Mouse (Mus musculus) midbrain, embryonic 16.5 days (tissue): ENCODE results near the gene Tinf2. TPM values are rescaled to one million over a fixed set of nuclear protein-coding genes. Genes with fewer than 3 reads are reported as not detected.

Source experiments
- ATAC-seq: fragments of 200-750 bp; cut with Nextera tagmentation; 2 replicates; pipeline ENCODE4 v1.8.0; 2017; ENCODE audit warnings: moderate TSS enrichment
- H3K27ac ChIP-seq: fragments of 300-500 bp; sonication (generic); 2 replicates; pipeline ENCODE4 v1.5.1; 2014; ENCODE audit warnings: mild to moderate bottlenecking, low read length, mixed read lengths
- H3K27me3 ChIP-seq: fragments of 300-500 bp; sonication (generic); 2 replicates; pipeline ENCODE4 v1.6.1; 2014; ENCODE audit warnings: low read depth, low read length, mixed read lengths; ENCODE audit not compliant: control insufficient read depth, insufficient read depth
- H3K36me3 ChIP-seq: fragments of 300-500 bp; sonication (generic); 2 replicates; pipeline ENCODE4 v1.6.1; 2014; ENCODE audit warnings: mild to moderate bottlenecking, low read length, moderate library complexity, mixed read lengths; ENCODE audit not compliant: control insufficient read depth, insufficient read depth
- H3K4me1 ChIP-seq: fragments of 300-500 bp; sonication (generic); 2 replicates; pipeline ENCODE4 v1.6.1; 2014; ENCODE audit warnings: mild to moderate bottlenecking, low read length, mixed read lengths; ENCODE audit not compliant: control insufficient read depth, insufficient read depth
- H3K4me2 ChIP-seq: fragments of 300-500 bp; sonication (generic); 2 replicates; pipeline ENCODE4 v1.6.1; 2014; ENCODE audit warnings: mild to moderate bottlenecking, low read length, mixed read lengths
- H3K4me3 ChIP-seq: fragments of 300-500 bp; sonication (generic); 2 replicates; pipeline ENCODE4 v1.5.1; 2014; ENCODE audit warnings: low read depth, mild to moderate bottlenecking, low read length, moderate library complexity, mixed read lengths
- H3K9ac ChIP-seq: fragments of 300-500 bp; sonication (generic); 2 replicates; pipeline ENCODE4 v1.6.1; 2014; ENCODE audit warnings: low read depth, low read length, mixed read lengths
- H3K9me3 ChIP-seq: fragments of 300-500 bp; sonication (generic); replicated peaks from 2 replicates; pipeline ENCODE4 v1.6.1; 2014; ENCODE audit warnings: mild to moderate bottlenecking, low read length, mixed read lengths; ENCODE audit not compliant: control insufficient read depth, poor library complexity, severe bottlenecking
- WGBS: fragments of 180-500 bp; shearing (Covaris S2); extraction: QIAGEN DNeasy Blood & Tissue Kit; methylation state at CpG from one replicate; pipeline ENCODE4 v1.1.7; 2014; 5-methylcytosine and 5-hydroxymethylcytosine counted together
- polyA plus RNA-seq: library from polyadenylated mRNA; unstranded; fragments of >200 nt; fragmentation: Nextera tagmentation; extraction: Ambion mirVana; gene quantifications from 2 replicates; pipeline ENCODE4 v1.2.1, GENCODE M21; 2015

Tinf2 gene
- polyA plus RNA-seq, result 22.5 and 25.8 TPM in 2 replicates

DNA sequence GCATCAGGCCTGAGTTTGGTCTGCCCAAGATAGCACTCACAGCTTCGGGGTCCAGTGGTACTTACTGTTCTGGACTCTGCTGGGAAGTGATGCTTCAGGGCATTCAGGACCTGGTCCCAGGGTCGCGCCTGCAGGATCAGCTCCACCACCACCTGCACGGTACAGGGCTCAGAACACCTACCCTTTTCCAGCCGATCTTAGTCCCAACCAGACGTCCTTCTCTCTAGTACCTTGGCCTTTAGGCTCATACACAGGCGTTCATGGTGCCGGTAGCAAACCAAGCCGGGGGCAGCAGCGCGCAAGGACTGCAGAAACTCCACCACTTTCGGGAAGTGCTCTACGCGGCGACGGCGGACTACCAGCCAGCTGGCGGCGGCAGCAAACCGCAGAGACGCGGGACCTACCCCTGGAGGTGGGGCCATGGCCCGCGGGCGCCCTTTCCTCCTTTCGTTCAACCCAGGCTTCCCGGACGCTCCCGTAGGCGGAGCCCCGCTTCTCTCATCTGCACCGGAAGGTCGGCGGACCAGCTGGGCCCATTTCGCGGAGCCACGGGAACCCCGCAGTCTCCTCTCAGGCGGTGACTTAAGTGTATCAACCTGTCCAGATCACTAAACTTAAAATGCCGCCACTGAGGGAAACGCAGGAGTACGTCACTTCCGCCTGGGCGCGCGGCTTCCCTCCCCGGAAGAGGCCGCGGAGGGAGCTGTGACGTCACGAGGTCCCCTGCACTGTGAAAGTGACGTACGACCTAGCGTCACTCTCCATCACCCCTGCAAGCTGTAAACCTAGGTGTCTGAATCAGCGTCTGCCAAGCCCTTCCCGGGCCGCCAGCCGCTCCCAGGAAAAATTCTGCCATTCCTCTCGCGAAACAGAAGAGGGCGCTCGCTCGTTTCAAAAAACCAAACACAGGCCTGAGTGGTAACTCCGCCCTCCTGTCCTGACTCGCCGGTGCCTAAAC, at the start of gene Tinf2:
Gene Tinf2, minus strand, starts transcription at position 661 of the 958 bp plus-strand sequence.
- peak within 1 kb of the TSS; percentile 96 for H3K4me2 ChIP-seq
- WGBS, result under 1% methylated on average over 66 of the region's 66 CpGs
- peaks cover 10% of the 10 kb centered on the region for H3K4me1 ChIP-seq

GRCm38 (mm10) chr14:55730531-55731032, 49.0 kb upstream of the Tinf2 start:
- no peak overlapping the region for H3K4me3 ChIP-seq
- H3K9ac ChIP-seq, result no peak overlapping the region
- no peaks in the 10 kb centered on the region for H3K27me3 ChIP-seq
- no peaks in the 10 kb centered on the region for H3K36me3 ChIP-seq
- no peaks in the 10 kb centered on the region for H3K9me3 ChIP-seq
- WGBS, result 73% methylated on average over 7 of the region's 7 CpGs
- no peak overlapping the region for H3K4me2 ChIP-seq
- no peak overlapping the region for H3K27ac ChIP-seq
- peak; percentile 73 for ATAC-seq
- H3K4me1 ChIP-seq, result no peaks in the 10 kb centered on the region

More for the DNA sequence above, at the start of gene Tinf2:
- Histone ChIP-seq H3K36me3 (peaks cover 9% of the 10 kb centered on the region), H3K27ac (peak within 1 kb of the TSS; percentile 75), H3K4me3 (peak within 1 kb of the TSS; percentile 73), H3K27me3 (no peaks in the 10 kb centered on the region), H3K9ac (peak within 1 kb of the TSS; percentile 74), H3K9me3 (no peaks in the 10 kb centered on the region)
- peak; percentile 98 for ATAC-seq

DNA sequence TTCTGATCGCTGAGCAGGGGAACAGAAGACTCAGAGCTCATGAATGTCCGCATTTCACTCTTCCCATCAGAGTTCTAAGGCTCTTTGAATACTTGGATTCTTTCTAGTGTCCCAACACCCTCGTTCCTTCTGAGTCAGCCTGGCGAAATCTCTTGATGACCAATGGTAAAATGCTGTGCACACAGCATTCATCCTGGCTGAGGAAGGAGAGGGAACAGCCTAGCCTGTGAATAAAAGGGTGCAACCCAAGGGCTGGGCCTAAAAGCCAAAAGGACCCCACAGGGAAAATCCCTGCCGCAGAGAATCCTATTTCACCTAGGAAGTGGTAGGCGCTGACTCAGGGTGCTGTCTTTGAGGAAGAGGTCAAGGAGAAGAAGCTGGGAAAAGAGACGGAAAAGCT, 48.5 kb upstream of the Tinf2 start:
- Histone ChIP-seq H3K9ac (no peak overlapping the region), H3K27me3 (no peaks in the 10 kb centered on the region), H3K27ac (no peak overlapping the region), H3K4me3 (no peak overlapping the region), H3K9me3 (no peaks in the 10 kb centered on the region), H3K4me1 (no peaks in the 10 kb centered on the region), H3K36me3 (no peaks in the 10 kb centered on the region), H3K4me2 (no peak overlapping the region)
- no peak; the same call in 1 of the 2 replicates for ATAC-seq
- 71% methylated on average over 7 of the region's 7 CpGs for WGBS

- H3K27ac ChIP-seq, result no peak overlapping the region
- ATAC-seq, result no peak
- no peak overlapping the region for H3K4me2 ChIP-seq
Measured at GRCm38 (mm10) chr14:55727889-55728685, 46.5 kb upstream of the Tinf2 start.

GRCm38 (mm10) chr14:55726261-55726660, 44.6 kb upstream of the Tinf2 start:
- no peaks in the 10 kb centered on the region for H3K9me3 ChIP-seq
- no peak for ATAC-seq
- no peak overlapping the region for H3K27ac ChIP-seq
- H3K4me3 ChIP-seq, result no peak overlapping the region
- H3K27me3 ChIP-seq, result no peaks in the 10 kb centered on the region
- no peaks in the 10 kb centered on the region for H3K36me3 ChIP-seq
- no peak overlapping the region for H3K9ac ChIP-seq
- peaks cover 7% of the 10 kb centered on the region for H3K4me1 ChIP-seq
- H3K4me2 ChIP-seq, result no peak overlapping the region

More at GRCm38 (mm10) chr14:55727889-55728685, 46.5 kb upstream of the Tinf2 start:
- Histone ChIP-seq H3K9ac (no peak overlapping the region), H3K27me3 (no peaks in the 10 kb centered on the region), H3K36me3 (no peaks in the 10 kb centered on the region), H3K4me3 (no peak overlapping the region), H3K4me1 (no peaks in the 10 kb centered on the region), H3K9me3 (no peaks in the 10 kb centered on the region)
- 69% methylated on average over 8 of the region's 8 CpGs for WGBS

- H3K9ac ChIP-seq, result no peak overlapping the region
- no peak for ATAC-seq
- no peak overlapping the region for H3K4me2 ChIP-seq
- H3K9me3 ChIP-seq, result no peaks in the 10 kb centered on the region
- H3K4me1 ChIP-seq, result peaks cover 14% of the 10 kb centered on the region
- H3K27ac ChIP-seq, result no peak overlapping the region
- H3K27me3 ChIP-seq, result no peaks in the 10 kb centered on the region
- H3K4me3 ChIP-seq, result no peak overlapping the region
- WGBS, result 70% methylated on average over 8 of the region's 8 CpGs
- peaks cover 5% of the 10 kb centered on the region; the same call in 1 of the 2 replicates for H3K36me3 ChIP-seq
Measured at GRCm38 (mm10) chr14:55724411-55724871, 42.8 kb upstream of the Tinf2 start.

GRCm38 (mm10) chr14:55723433-55723832, 41.8 kb upstream of the Tinf2 start:
- Histone ChIP-seq H3K9ac (no peak overlapping the region), H3K4me3 (no peak overlapping the region), H3K9me3 (no peaks in the 10 kb centered on the region), H3K27me3 (no peaks in the 10 kb centered on the region), H3K36me3 (peaks cover 6% of the 10 kb centered on the region; the same call in 1 of the 2 replicates), H3K4me1 (peaks cover 14% of the 10 kb centered on the region), H3K4me2 (no peak overlapping the region), H3K27ac (no peak overlapping the region)
- no peak for ATAC-seq
- 96% methylated on average over 7 of the region's 7 CpGs for WGBS

DNA sequence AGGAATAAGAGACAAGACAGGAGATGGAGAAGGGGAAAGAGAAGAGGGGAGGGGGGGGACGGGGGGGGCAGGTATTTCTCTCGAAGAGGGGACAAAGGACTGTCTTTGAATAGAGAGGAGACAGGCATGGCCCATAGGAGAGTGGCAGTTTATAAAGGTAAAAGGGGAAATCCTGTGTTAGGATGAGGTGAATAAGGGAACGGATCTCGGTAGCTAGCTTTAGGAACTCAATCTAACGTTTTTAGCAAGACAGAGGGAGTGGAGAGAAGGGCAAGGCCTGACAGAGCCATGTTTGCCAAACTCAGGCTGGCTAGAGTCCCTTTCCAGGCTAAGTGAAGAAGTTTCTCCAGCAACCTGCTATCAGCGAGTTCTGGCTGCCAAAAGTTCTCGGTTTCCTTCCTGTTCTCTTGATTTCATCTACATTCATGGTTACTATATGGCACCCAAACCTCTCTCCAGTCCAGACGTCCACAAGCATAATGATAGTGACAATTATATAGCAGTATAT, 40.9 kb upstream of the Tinf2 start:
- Histone ChIP-seq H3K9me3 (no peaks in the 10 kb centered on the region), H3K4me3 (peak overlapping the region; percentile 69), H3K36me3 (peaks cover 10% of the 10 kb centered on the region; the same call in 1 of the 2 replicates), H3K4me2 (peak overlapping the region; percentile 79), H3K9ac (peak overlapping the region; percentile 75), H3K27me3 (no peaks in the 10 kb centered on the region), H3K4me1 (peaks cover 14% of the 10 kb centered on the region), H3K27ac (peak overlapping the region; percentile 82)
- no peak for ATAC-seq
- 45% methylated on average over 8 of the region's 8 CpGs for WGBS
